Comparison of ENCODE assay signal across 8 mouse cellular contexts in genomic region chr4:57462378-57462777, GRCm38 (mm10). TPM values are rescaled to one million over a fixed set of nuclear protein-coding genes. Genes with fewer than 3 reads are reported as not detected.
DNase-seq lines count a peak whose midpoint lies in the region; ATAC-seq and TF ChIP-seq lines count a peak whose summit lies in the region.

No protein-coding gene starts in this region.

- H3K27ac ChIP-seq in heart, adult 2 months: no peak overlapping the region
- H3K27ac ChIP-seq in heart, embryonic 11.5 days (ENCODE audit: low read depth, low read length): no peak overlapping the region
- no peak overlapping the region for H3K27ac ChIP-seq in heart, postnatal 0 days (ENCODE audit: low read depth)
- H3K27ac ChIP-seq in midbrain, embryonic 10.5 days (replicated peaks): no peak overlapping the region
- no peak overlapping the region for H3K27ac ChIP-seq in midbrain, embryonic 16.5 days (ENCODE audit: low read length)

- no peak for TF ChIP-seq EP300 in heart, adult 2 months (IDR thresholded peaks at IDR 0.05; ENCODE audit: insufficient read depth, low read depth, low read length)
- no peak for TF ChIP-seq EP300 in heart, postnatal 0 days (IDR thresholded peaks at IDR 0.05; ENCODE audit: low read depth)

- no peak for ATAC-seq in heart, embryonic 11.5 days (replicated peaks; ENCODE audit: insufficient number of reproducible peaks, low FRiP score, low TSS enrichment)
- ATAC-seq in heart, postnatal 0 days (ENCODE audit: insufficient read depth, low read depth): no peak
- no peak for ATAC-seq in midbrain, embryonic 16.5 days

- H3K9ac ChIP-seq in heart, adult 2 months (ENCODE audit: low read depth, low read length): no peak overlapping the region
- no peak overlapping the region for H3K9ac ChIP-seq in heart, embryonic 11.5 days (ENCODE audit: low read depth, low read length)
- H3K9ac ChIP-seq in heart, postnatal 0 days (replicated peaks; ENCODE audit: low read depth, low read length): no peak overlapping the region
- H3K9ac ChIP-seq in midbrain, embryonic 16.5 days (ENCODE audit: low read depth, low read length): no peak overlapping the region

- no peaks in the 10 kb centered on the region for H3K9me3 ChIP-seq in heart, embryonic 11.5 days (replicated peaks; ENCODE audit: control insufficient read depth, low read length)
- no peaks in the 10 kb centered on the region for H3K9me3 ChIP-seq in heart, postnatal 0 days (replicated peaks; ENCODE audit: control insufficient read depth, low read length)
- no peaks in the 10 kb centered on the region for H3K9me3 ChIP-seq in midbrain, embryonic 10.5 days (replicated peaks)
- H3K9me3 ChIP-seq in midbrain, embryonic 16.5 days (replicated peaks; ENCODE audit: control insufficient read depth, low read length, poor library complexity, severe bottlenecking): no peaks in the 10 kb centered on the region

- no peaks in the 10 kb centered on the region for H3K27me3 ChIP-seq in heart, adult 2 months (ENCODE audit: control insufficient read depth, insufficient read depth, low read length)
- no peaks in the 10 kb centered on the region for H3K27me3 ChIP-seq in heart, embryonic 11.5 days (ENCODE audit: control insufficient read depth, insufficient read depth, low read length)
- no peaks in the 10 kb centered on the region for H3K27me3 ChIP-seq in heart, postnatal 0 days (ENCODE audit: control insufficient read depth, insufficient read depth, low read length)
- no peaks in the 10 kb centered on the region for H3K27me3 ChIP-seq in midbrain, embryonic 10.5 days (ENCODE audit: low read depth, poor library complexity, severe bottlenecking)
- H3K27me3 ChIP-seq in midbrain, embryonic 16.5 days (ENCODE audit: control insufficient read depth, insufficient read depth, low read depth, low read length): no peaks in the 10 kb centered on the region

- no peaks in the 10 kb centered on the region for H3K79me2 ChIP-seq in heart, adult 2 months (replicated peaks; ENCODE audit: control insufficient read depth, insufficient read depth, low read length)

- no peaks in the 10 kb centered on the region for H3K36me3 ChIP-seq in heart, adult 2 months (ENCODE audit: control insufficient read depth, insufficient read depth, low read length)
- H3K36me3 ChIP-seq in heart, embryonic 11.5 days (ENCODE audit: control insufficient read depth, insufficient read depth, low read length): no peaks in the 10 kb centered on the region
- no peaks in the 10 kb centered on the region for H3K36me3 ChIP-seq in heart, postnatal 0 days (replicated peaks; ENCODE audit: control insufficient read depth, insufficient read depth, low read length)
- no peaks in the 10 kb centered on the region for H3K36me3 ChIP-seq in midbrain, embryonic 10.5 days
- no peaks in the 10 kb centered on the region for H3K36me3 ChIP-seq in midbrain, embryonic 16.5 days (ENCODE audit: control insufficient read depth, insufficient read depth, low read length)

- TF ChIP-seq CTCF in heart, adult 2 months (IDR thresholded peaks at IDR 0.05): peak; percentile 73
- peak; percentile 68 for TF ChIP-seq CTCF in heart, postnatal 0 days (IDR thresholded peaks at IDR 0.05; ENCODE audit: low read depth)

- no peak overlapping the region for H3K4me2 ChIP-seq in heart, embryonic 11.5 days
- H3K4me2 ChIP-seq in heart, postnatal 0 days (ENCODE audit: low read depth, low read length): no peak overlapping the region
- no peak overlapping the region for H3K4me2 ChIP-seq in midbrain, embryonic 16.5 days (ENCODE audit: low read length)

- no peaks in the 10 kb centered on the region for H3K4me1 ChIP-seq in heart, adult 2 months (ENCODE audit: control insufficient read depth, insufficient read depth, low read length)
- 0 out of 2 replicates have a peak, but pooled peaks cover 3% of the 10 kb centered on the region for H3K4me1 ChIP-seq in heart, embryonic 11.5 days (ENCODE audit: control insufficient read depth, insufficient read depth, low read length)
- no peaks in the 10 kb centered on the region for H3K4me1 ChIP-seq in heart, postnatal 0 days (ENCODE audit: control insufficient read depth, insufficient read depth)
- no peaks in the 10 kb centered on the region for H3K4me1 ChIP-seq in midbrain, embryonic 10.5 days
- H3K4me1 ChIP-seq in midbrain, embryonic 16.5 days (ENCODE audit: control insufficient read depth, insufficient read depth, low read length): no peaks in the 10 kb centered on the region

- H3K4me3 ChIP-seq in heart, adult 2 months: no peak overlapping the region
- H3K4me3 ChIP-seq in heart, embryonic 11.5 days (ENCODE audit: low read depth, low read length): no peak overlapping the region
- H3K4me3 ChIP-seq in heart, postnatal 0 days (ENCODE audit: low read depth, low read length): no peak overlapping the region
- H3K4me3 ChIP-seq in midbrain, embryonic 10.5 days: no peak overlapping the region
- H3K4me3 ChIP-seq in midbrain, embryonic 16.5 days (ENCODE audit: low read depth, low read length): no peak overlapping the region

- WGBS in heart, adult 2 months: 59% methylated on average over 3 of the region's 3 CpGs
- WGBS in heart, embryonic 11.5 days (ENCODE audit: insufficient replicate concordance): 34% methylated on average over 2 of the region's 3 CpGs
- 33% methylated on average over 2 of the region's 3 CpGs for WGBS in heart, postnatal 0 days
- 56% methylated on average over 3 of the region's 3 CpGs for WGBS in midbrain, embryonic 10.5 days
- WGBS in midbrain, embryonic 16.5 days: 52% methylated on average over 2 of the region's 3 CpGs

- no peak for TF ChIP-seq POLR2A in heart, adult 2 months (IDR thresholded peaks at IDR 0.05; ENCODE audit: insufficient read depth, low read depth, low read length)

- DNase-seq in heart, adult 2 months: peak in 1 of 2 experiments; percentile 42
- DNase-seq in thymus, postnatal 14 days: peak; percentile 24
- DNase-seq in thymus, adult 18-20 months: no peak
- DNase-seq in heart, postnatal 0 days (ENCODE audit: low spot score): no peak
- DNase-seq in thymus, postnatal 25 days: peak; percentile 10
- DNase-seq in midbrain, embryonic 10.5 days (ENCODE audit: low spot score): no peak

- intact Hi-C loops in heart, adult 2 months (cut with DNase I): no loop called here

RNA-seq across cellular contexts. Expression of gene Palm2, which starts 28.3 kb away (rescaled TPM):
- 10 to 100 TPM in 1 of 2 experiments, 1 to 10 TPM in 1; 9.9 to 13.2 TPM for total RNA-seq in heart, adult 2 months (2021)
- 0.33 and 0.56 TPM in 2 replicates for polyA plus RNA-seq in heart, adult 2 months (2012; rRNA removed)
- 23.0 and 29.0 TPM in 2 replicates for polyA plus RNA-seq in heart, embryonic 11.5 days (2014; fragmentation: Nextera tagmentation; extraction: Ambion mirVana)
- total RNA-seq in heart, postnatal 0 days (2014; rRNA removed; ENCODE audit: low replicate concordance): 3.1 and 12.6 TPM in 2 replicates
- polyA plus RNA-seq in heart, postnatal 0 days (2015; fragmentation: Nextera tagmentation; extraction: Ambion mirVana): 5.0 and 6.6 TPM in 2 replicates
- polyA plus RNA-seq in midbrain, embryonic 10.5 days (2016; fragmentation: Nextera tagmentation; extraction: Ambion mirVana): 2.4 and 3.0 TPM in 2 replicates
- polyA plus RNA-seq in midbrain, embryonic 16.5 days (2015; fragmentation: Nextera tagmentation; extraction: Ambion mirVana): 20.6 and 21.7 TPM in 2 replicates

Comparison
In these comparisons a context has a peak if more than half of its experiments do, and no peak if none do; other contexts are left out.
1. DNase-seq: peak in thymus, postnatal 14 days (single experiment) and thymus, postnatal 25 days (single experiment); none in thymus, adult 18-20 months (0 of 2), heart, postnatal 0 days (single experiment) and midbrain, embryonic 10.5 days (single experiment).